Mouse (Mus musculus): ENCODE data around the gene Hydin.

- TF ChIP-seq CTCF (IDR thresholded peaks at IDR 0.05) = no peak
- no peak for TF ChIP-seq POLR2A (IDR thresholded peaks at IDR 0.05; ENCODE audit: insufficient read depth, low read depth, low read length)
Observed at GRCm38 (mm10) chr8:110372836-110373235, 106.1 kb downstream of the Hydin start.
